Mouse (Mus musculus) urinary bladder, postnatal 25 days (tissue): Measurements from ENCODE around the gene Hspg2.
"Not testable (repeated sequence)": the region's sequence is repeated elsewhere in the genome, so short reads cannot be mapped to it uniquely, and the experiment has no call there.

ENCODE experiments used
- DNase-seq: peaks from one replicate; pipeline ENCODE4 v3.0.0; 2022; ENCODE audit warnings: low spot score

Gene Hspg2

DNA sequence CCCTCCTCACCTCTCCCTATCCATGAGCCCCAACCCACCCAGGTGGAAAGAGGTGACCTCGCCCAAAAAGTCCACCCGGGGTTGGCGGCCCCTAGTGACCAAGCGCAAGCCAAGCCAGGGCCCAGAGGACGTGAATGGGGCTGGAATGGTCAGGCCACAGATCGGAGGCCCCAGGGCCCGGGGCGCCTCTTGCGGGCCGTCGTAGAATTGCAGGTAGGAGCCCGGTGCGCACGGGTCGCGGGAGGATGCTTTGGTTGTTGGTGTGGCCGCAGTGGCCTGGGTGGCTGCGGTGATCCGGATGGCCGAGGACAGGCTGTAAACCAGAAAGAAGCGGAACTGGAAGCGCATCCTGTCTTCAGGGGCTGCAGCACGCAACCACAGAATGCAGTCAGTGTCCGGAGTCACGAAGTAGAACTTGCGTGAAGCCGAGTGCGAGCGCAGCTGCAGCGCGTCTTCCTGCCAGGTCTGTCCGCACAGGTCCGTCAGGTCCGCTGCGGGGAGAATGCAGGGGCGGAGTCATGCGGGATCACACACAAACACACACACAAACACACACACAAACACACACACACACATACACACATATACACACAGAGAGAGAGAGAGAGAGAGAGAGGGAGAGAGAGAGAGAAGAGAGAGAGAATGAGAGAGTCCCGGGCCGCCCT is 109.7 kb downstream of the Hspg2 start:
- DNase-seq: peak; percentile 38

DNA sequence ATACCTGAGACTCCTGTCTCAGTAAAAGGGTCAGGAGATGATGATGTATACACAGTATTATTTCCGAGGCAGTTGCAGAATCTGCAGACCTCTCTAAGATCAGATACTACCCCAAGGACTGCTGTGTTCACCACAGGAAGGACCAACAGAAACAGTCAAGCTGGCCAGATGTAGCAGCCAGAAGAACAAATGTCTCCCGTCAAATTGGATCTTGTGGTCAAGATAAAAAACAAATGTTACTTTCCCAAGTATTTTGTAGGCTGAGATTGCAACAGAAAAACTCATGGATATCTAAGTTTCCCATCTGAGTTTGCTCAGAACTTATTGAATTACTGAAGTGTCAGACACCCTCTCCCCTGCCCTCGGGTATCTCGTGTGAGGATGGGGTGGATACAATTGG is 111.2 kb downstream of the Hspg2 start:
- no peak for DNase-seq

DNA sequence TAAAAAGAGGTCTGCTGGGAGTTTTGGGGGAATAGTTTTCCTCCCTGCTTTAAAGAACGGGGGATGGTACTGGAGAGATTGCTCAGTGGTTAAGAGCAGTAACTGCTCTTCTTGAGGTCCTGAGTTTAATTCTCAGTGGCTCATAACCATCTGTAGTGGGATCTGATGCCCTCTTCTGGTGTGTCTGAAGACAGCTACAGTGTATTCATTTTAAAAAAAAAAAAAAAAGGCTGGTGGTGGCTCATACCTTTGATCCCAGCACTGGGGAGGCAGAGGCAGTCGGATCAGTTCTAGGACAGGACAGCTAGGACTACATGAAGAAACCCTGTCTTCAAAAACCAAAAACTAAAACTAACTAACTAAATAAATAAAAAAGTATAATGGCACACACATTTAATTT is 111.7 kb downstream of the Hspg2 start:
- DNase-seq: no peak

DNA sequence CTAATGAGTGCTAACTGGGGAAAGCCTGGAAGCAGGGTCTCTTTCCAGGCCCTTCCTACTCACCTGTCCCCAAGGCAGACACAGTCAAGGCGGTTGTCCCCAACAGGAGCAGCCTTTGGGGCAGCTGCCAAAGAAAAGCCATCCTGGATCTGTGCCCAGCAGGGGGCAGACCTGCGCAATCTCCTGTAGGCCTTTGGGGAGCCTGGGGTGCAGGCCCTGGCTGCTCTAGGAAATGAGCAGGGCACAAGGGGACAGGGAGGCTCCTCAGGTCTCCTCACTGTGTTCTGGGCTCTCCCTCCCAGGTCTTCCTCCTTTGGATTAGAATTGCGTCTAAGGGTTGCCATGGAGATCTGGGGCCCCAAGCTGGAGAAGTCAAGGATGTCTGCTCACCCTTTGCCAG is 113.2 kb downstream of the Hspg2 start:
- no peak for DNase-seq

DNA sequence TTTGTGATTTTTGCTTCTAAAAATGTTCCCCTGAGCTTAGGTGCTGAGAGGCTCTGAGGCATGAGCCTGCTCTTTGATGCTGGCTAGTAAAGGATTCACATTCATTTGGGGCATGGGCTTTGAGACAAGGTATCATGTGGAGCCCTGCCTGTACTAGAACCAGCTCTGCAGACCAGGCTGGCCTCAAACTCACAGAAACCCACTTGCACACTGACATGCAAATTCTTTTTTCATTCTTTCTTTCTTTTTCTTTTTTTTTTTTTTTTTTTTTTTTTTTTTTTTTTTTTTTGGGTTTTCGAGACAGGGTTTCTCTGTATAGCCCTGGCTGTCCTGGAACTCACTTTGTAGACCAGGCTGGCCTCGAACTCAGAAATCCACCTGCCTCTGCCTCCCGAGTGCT is 120.5 kb downstream of the Hspg2 start:
- DNase-seq: not testable (repeated sequence)

DNA sequence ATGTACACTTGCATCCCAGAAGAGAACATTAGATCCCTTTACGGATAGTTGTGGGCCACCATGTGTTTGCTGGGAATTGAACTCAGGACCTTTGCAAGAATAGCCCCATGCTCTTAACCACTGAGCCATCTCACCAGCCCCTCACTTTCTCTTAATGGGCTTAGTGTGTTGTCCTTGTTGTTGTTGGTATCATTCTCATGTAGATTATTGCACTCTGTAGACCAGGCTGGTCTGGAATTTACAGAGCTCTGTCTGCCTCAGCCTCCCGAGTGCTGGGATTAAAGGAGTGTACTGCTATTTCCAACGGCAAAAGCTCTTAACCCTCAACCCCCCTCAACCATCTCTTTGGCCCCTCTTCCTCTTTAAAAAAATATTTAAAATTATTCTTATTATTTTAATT is 121.0 kb downstream of the Hspg2 start:
- DNase-seq: no peak

DNA sequence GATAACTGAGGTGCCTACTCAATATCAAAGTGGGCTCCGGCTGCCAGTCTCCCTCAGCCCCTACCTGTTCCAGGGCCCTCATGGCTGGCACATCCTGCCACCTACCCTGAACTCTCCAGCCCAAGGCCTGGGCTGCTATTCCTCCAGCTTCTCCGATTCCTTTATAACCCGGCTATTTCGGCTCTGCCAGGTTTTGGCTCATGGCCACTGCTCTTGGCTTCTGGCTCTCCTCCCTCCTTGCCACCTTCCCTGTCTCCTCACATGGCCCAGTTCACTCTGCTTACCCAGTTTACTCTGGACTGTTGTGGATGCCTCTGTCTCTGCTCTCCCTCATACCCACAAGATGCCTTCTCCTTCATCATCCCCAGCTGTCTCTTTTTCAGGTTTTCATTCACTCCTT is 122.4 kb downstream of the Hspg2 start:
- DNase-seq: no peak

DNA sequence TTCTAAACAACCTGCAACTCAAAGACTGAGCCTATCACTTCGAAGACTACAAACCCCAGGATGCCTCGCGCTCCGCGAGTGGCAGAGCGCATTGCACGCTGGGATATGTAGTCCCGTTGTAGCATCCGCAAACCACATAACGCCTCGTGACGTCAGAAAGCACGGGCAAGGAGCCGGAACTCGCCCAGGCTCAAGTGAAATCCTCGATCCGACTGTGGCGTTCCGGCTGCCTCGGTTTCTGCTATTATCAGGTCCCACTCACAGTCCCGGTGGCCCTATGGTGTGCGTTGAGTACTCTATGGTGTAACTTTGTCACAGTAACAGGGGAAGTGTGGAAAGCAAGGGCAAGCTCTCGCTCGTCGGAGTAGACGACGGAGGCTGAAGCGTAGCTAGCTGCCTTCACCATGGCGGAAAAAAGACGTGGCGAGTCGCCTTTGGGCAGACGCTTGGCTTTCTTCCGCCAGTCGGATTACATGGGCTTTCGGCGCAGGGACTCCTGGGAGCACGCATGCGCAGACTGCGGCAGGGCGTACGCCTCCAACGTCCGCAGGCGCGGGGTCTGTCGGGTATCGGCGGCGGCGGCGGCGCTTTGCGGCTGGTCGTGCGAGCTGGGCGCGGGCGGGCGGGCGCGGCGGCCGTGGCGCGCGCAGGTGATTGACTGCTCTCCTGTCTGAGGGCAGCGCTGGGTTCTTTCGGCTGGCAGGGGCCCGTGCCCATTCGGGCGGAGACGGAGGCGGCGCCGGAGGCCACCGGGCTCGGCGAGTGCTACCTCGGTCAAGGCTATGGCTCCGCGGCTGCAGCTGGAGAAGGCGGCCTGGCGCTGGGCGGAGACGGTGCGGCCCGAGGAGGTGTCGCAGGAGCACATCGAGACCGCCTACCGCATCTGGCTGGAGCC is 125.3 kb downstream of the Hspg2 start, which contains the start of gene Usp48:
Gene Usp48 (plus strand): TSS at position 155 of the 895 bp plus-strand sequence.
- peak; percentile 98 for DNase-seq

DNA sequence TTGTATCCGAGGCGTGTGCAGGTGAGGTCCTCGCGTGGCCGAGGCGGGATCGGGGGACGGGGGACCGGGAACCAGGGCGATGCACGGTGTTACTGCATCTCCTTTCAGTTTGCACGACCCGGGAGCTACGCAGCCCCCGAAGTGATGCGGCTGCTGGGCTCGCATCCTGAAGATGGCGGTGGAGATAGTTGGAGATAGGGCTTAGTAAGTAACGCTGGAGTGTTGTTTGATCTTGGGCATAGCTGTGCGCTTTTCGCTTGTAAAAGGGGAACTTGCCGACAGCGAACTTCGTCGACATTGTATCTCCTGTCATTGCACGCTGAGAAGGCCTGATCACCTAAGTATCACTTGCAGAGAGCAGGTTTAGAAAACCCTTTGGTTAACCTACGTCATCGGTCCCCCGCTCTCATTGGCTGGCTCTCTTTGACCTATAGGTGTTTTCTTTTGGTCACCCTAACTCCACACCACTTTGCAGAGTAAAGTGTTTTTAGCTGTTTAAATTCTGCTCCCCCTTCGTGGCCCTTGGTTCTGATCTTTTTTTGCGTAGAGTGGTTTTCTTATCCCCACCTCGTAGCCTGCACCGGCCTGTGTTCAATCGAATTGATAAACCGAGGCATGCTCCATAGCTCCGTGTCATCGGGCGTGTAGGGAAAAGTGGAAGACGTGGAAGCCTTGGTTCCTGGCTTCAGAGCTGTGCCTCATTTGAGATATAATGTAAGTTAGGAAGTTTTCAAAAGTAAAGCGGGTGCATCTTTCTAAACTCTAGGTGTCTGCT is 126.1 kb downstream of the Hspg2 start:
- DNase-seq: peak; percentile 11

DNA sequence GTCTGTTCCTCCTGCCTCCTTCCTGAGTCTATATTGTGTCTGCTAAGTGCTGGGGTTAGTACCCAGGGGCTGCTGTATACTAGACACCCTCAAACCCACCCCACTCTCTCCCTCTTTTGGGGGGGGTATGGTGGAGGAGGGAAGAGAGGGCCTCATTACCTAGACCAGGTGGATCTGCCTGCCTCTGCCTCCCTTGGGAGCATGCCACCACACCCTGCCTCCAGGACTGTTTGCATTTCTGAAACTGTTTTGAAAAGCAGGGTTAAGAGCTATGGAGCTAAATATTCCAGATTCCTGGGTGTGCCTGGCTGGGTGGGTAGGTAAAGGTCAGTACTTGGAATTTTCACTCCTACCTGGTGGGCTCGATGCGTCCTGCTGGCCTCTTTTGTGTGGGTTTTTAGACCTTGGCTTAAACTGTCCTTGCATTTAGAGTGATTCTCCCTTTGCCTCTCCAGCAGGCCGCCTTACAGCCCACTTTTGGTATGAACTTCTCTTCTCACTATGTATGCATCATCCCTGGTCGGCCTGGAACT is 128.6 kb downstream of the Hspg2 start:
- DNase-seq: no peak

DNA sequence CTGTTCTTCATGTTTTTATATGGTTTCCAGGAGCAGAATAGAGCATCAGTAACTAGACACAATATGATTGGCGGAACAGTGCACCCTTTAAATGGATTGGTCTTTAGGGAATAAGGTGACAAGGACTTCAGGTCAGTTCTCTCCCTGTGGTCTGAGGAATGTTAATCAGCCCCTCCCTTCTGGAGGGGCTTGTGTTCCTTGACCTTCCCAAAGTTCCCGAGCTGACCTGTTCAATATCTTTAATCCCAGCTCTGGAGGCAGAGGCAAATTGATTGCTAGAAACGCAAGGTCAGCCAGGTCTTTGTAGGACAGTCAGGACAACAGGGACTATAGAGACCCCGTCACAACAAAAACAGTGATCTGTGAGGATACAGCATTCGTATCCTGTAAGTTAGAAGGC is 130.0 kb downstream of the Hspg2 start:
- no peak for DNase-seq

DNA sequence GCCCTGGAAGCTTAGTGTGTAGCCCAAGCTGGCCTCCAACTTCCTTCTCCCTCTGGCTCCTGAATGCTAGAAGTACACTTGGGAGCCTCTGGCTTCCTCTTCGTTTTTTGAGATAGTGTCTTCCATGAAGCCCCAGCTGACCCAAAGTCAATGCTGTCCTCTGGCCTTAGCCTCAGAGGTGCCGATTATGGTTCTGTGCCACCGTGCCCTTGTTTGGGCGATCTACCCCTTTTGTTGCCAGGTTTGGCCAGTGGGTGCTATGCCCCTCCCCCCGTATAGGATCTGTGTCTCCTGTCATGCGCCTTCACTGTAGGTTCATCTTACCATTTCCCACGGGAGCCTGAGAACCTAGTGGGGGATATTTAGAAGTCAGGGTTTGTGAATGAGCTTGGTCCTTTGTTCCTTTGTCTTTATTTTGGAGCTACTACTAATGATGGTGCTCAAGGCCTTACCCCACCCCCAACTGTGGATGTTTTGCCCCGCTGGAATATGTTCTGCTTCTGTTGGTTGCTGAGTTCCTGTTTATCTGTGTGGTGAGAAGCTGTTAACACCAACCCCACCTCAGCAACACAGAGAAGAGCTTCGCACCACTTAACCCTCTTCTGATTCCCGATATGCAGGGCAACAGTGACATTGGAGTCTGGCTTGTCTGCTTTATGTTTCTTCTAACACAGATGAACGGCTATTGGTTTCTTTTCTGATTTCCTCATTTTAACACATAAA is 135.0 kb downstream of the Hspg2 start:
- DNase-seq: no peak

DNA sequence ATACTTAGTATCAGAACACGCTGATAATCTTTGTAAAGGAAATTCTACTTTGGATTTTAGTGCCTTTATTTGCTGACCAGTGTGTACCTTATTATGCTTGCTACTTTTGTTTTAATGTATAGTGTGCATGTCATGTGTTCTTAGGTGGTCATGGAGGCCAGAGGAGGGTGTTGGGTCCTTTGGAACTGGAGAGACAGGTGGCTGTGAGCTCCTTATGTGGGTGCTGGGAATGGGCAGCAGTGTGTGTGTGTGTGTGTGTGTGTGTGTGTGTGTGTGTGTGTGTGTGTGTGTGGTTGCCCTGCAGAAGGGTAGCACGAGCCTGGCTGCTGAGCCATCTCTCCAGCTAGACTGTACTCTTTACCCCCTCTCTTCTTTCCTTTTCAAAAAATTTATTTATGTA is 138.5 kb downstream of the Hspg2 start:
- DNase-seq: no peak

DNA sequence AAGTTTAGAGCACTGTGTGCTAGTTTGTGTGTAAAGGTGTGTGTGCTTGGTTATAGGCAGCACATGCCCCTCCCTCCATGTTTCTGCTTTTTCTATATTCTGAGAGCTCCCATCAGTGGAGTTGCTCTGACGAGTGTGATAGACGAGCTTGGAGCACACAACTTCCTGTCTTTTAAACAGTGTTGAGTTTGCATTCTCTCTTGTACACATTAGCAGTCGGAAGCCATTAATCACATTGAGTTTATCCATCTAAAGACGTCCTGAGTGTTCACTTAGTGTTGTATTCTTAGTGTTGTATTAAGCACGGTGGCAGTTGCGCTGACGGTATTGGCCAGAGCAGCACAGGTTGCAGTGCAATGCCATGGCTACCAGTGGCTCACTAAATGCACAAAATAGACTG is 140.7 kb downstream of the Hspg2 start:
- no peak for DNase-seq

DNA sequence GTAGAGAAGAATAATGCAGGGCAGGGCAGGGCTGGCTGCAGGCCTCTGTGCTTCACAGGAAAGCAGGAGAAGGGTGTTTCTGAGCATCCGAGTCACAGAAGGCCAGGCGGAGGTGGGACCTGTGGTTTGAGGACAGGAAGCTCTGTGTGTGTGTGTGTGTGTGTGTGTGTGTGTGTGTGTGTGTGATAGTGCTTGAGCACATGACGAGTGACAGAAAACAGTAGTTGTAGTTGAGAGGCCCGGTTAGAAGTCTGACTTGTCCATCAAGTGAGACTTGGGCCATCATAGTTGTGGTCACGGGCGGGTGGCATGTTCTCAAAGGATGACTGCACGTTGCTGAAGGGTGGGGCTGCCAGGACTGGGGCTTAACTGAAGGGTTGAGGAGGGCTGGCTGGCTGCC is 141.1 kb downstream of the Hspg2 start:
- peak; percentile 11 for DNase-seq

DNA sequence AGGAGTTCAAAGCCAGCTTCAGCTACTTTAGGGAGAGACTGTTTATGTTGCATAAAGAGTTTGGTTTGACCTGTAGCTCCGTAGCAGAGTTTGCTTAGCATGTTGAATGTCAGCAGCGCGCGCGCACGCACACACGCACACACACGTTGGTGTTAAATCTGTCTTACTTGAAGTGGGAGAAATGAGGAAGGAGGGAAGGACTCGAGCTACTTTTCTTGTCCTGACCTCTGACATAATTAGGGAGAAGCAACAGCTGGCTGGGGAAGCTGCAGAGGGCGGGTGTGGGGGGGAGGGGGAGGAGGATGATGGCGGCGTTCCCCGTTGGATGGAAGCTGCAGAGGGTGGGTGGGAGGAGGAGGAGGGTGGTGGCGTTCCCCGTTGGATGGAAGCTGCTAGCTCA is 141.7 kb downstream of the Hspg2 start:
- DNase-seq: no peak
